Mouse (Mus musculus): ENCODE results near the gene Dhdh. TPM values are rescaled to one million over a fixed set of nuclear protein-coding genes. Genes with fewer than 3 reads are reported as not detected.
"Not testable (repeated sequence)": the region's sequence is repeated elsewhere in the genome, so short reads cannot be mapped to it uniquely, and the experiment has no call there.

Gene Dhdh
- polyA plus RNA-seq, 1 experiment from 2014 or later: 3.4 TPM

- Histone ChIP-seq H3K9ac (no peak within 1 kb of the TSS), H3K9me3 (no peaks in the 10 kb centered on the region), H3K4me1 (peaks cover 14% of the 10 kb centered on the region; the same call in 1 of the 2 replicates), H3K4me3 (no peak within 1 kb of the TSS), H3K4me2 (no peak within 1 kb of the TSS), H3K27me3 (no peaks in the 10 kb centered on the region), H3K27ac (no peak within 1 kb of the TSS), H3K36me3 (no peaks in the 10 kb centered on the region)
- 80% methylated on average over 12 of the region's 12 CpGs for WGBS
- no peak for ATAC-seq (ENCODE audit: borderline replicate concordance, extremely low read depth, low FRiP score, low TSS enrichment)
Observed at GRCm38 (mm10) chr7:45486761-45487415, 1.7 kb downstream of the Dhdh start, which contains the start of gene Gm45808. Gm45808 (minus strand) TSS chr7:45486811.

DNA sequence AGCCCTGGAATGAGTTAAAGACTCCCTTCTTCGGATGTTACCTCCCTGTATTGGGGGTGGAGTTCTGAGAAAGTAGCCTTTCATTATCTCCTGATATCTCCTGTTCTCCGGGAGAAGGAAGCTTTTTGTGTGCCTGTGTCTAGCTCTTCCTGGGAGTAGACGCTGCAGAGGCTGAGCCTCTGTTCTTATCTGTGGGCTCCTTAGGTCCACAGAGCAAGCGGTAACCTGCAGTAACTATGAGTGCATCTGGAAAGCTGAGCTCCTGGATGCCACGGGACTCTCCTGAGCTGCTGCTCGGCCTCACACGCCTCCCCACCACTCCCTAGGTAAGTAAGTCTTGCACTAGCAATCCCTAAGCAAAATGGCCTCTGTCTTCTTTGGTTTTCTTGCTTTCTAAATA, 2.4 kb downstream of the Dhdh start:
- H3K4me2 ChIP-seq: no peak overlapping the region
- no peak overlapping the region for H3K9ac ChIP-seq
- H3K27ac ChIP-seq: no peak overlapping the region
- 58% methylated on average over 7 of the region's 7 CpGs for WGBS
- no peaks in the 10 kb centered on the region for H3K9me3 ChIP-seq
- H3K4me3 ChIP-seq: no peak overlapping the region
- ATAC-seq (ENCODE audit: borderline replicate concordance, extremely low read depth, low FRiP score, low TSS enrichment): no peak
- peaks cover 10% of the 10 kb centered on the region; the same call in 1 of the 2 replicates for H3K4me1 ChIP-seq
- no peaks in the 10 kb centered on the region for H3K36me3 ChIP-seq
- H3K27me3 ChIP-seq: no peaks in the 10 kb centered on the region

DNA sequence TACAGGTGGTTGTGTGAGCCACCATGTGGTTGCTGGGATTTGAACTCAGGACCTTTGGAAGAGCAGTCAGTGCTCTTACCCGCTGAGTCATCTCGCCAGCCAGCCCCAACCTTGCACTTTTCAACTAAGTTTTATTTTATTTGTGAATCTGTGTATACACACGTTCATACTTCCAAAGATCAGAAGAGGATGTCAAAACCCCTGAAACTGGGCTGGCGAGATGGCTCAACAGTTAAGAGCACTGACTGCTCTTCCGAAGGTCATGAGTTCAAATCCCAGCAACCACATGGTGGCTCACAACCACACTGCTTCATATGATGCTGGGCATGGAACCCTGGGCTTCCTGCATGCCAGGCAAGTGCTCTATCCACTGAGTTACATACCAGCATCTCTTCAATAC, 3.6 kb downstream of the Dhdh start:
- not testable (repeated sequence) for H3K4me3 ChIP-seq; H3K27me3 ChIP-seq; H3K9me3 ChIP-seq; H3K27ac ChIP-seq; ATAC-seq (ENCODE audit: borderline replicate concordance, extremely low read depth, low FRiP score, low TSS enrichment); H3K9ac ChIP-seq; H3K4me1 ChIP-seq; H3K4me2 ChIP-seq; H3K36me3 ChIP-seq
- WGBS: 86% methylated on average over 5 of the region's 5 CpGs

DNA sequence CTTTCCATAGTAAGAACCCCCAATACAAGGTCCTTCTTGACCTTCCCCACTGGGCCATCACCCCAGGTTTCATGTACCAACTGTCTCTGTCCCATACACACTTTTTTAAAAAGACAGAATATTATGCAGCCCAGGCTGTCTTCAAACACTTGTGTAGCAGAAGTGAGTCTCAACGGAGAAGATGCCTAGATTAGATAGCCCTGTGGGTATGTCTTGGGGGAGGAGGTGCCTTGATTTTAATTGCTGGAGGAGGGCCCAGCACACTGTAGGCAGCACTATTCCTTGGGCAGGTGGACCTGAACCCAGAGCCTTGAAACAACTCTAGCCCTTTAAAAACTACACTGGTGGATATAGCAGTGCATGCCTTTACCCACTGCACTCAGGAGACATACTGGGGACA, 6.4 kb downstream of the Dhdh start:
- Histone ChIP-seq H3K4me3 (no peak overlapping the region), H3K4me2 (no peak overlapping the region), H3K27ac (no peak overlapping the region), H3K4me1 (no peaks in the 10 kb centered on the region; the same call in 1 of the 2 replicates), H3K9me3 (no peaks in the 10 kb centered on the region), H3K9ac (no peak overlapping the region), H3K36me3 (no peaks in the 10 kb centered on the region), H3K27me3 (no peaks in the 10 kb centered on the region)
- 90% methylated on average over 1 of the region's 1 CpGs for WGBS
- ATAC-seq (ENCODE audit: borderline replicate concordance, extremely low read depth, low FRiP score, low TSS enrichment): no peak

GRCm38 (mm10) chr7:45481374-45481927, 7.2 kb downstream of the Dhdh start, which contains the start of gene Tulp2:
Tulp2 (plus strand) TSS chr7:45481877.
- Histone ChIP-seq H3K27me3 (no peaks in the 10 kb centered on the region), H3K4me1 (no peaks in the 10 kb centered on the region; the same call in 1 of the 2 replicates), H3K27ac (no peak within 1 kb of the TSS), H3K36me3 (no peaks in the 10 kb centered on the region), H3K4me3 (no peak within 1 kb of the TSS), H3K9ac (no peak within 1 kb of the TSS), H3K9me3 (no peaks in the 10 kb centered on the region), H3K4me2 (no peak within 1 kb of the TSS)
- ATAC-seq (ENCODE audit: borderline replicate concordance, extremely low read depth, low FRiP score, low TSS enrichment): peak; percentile 27; the same call in 1 of the 2 replicates
- 41% methylated on average over 15 of the region's 15 CpGs for WGBS

GRCm38 (mm10) chr7:45480310-45480709, 8.3 kb downstream of the Dhdh start:
- not testable (repeated sequence) for H3K9me3 ChIP-seq; H3K4me3 ChIP-seq; H3K4me2 ChIP-seq; H3K27ac ChIP-seq; H3K9ac ChIP-seq; ATAC-seq (ENCODE audit: borderline replicate concordance, extremely low read depth, low FRiP score, low TSS enrichment); H3K27me3 ChIP-seq; H3K36me3 ChIP-seq; H3K4me1 ChIP-seq
- 76% methylated on average over 4 of the region's 4 CpGs for WGBS

- no peak overlapping the region for H3K9ac ChIP-seq
- no peaks in the 10 kb centered on the region for H3K9me3 ChIP-seq
- H3K4me1 ChIP-seq: no peaks in the 10 kb centered on the region; the same call in 1 of the 2 replicates
- H3K27me3 ChIP-seq: no peaks in the 10 kb centered on the region
- H3K4me2 ChIP-seq: no peak overlapping the region
- no peak overlapping the region for H3K4me3 ChIP-seq
- no peak overlapping the region for H3K27ac ChIP-seq
- 97% methylated on average over 7 of the region's 7 CpGs for WGBS
- ATAC-seq (ENCODE audit: borderline replicate concordance, extremely low read depth, low FRiP score, low TSS enrichment): no peak
- no peaks in the 10 kb centered on the region for H3K36me3 ChIP-seq
Observed at GRCm38 (mm10) chr7:45478774-45479173, 9.8 kb downstream of the Dhdh start.

DNA sequence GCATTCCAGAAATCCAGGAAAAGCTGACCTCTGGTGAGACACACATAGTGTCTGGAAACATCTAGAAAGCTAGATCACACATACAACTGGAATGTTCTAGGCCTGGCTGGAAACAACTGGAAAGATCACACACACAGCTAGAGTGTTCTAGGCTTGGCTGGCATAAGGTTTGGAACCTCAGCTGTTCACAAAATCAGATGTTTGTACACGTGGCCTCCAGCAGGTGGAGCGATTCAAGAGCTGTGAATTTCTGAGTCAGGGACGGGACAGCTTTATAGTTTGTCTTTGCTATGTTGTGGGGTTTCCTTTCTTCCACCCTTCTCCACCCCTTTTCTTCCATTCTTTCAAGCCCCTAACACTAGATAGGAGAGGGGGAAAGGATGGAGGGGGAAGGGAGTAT, 11.6 kb downstream of the Dhdh start:
- 7% methylated on average over 3 of the region's 3 CpGs for WGBS
- Histone ChIP-seq H3K4me1 (no peaks in the 10 kb centered on the region; the same call in 1 of the 2 replicates), H3K9ac (no peak overlapping the region), H3K9me3 (no peaks in the 10 kb centered on the region), H3K4me2 (no peak overlapping the region), H3K4me3 (no peak overlapping the region), H3K36me3 (no peaks in the 10 kb centered on the region), H3K27me3 (no peaks in the 10 kb centered on the region), H3K27ac (no peak overlapping the region)
- no peak; the same call in 1 of the 2 replicates for ATAC-seq (ENCODE audit: borderline replicate concordance, extremely low read depth, low FRiP score, low TSS enrichment)

DNA sequence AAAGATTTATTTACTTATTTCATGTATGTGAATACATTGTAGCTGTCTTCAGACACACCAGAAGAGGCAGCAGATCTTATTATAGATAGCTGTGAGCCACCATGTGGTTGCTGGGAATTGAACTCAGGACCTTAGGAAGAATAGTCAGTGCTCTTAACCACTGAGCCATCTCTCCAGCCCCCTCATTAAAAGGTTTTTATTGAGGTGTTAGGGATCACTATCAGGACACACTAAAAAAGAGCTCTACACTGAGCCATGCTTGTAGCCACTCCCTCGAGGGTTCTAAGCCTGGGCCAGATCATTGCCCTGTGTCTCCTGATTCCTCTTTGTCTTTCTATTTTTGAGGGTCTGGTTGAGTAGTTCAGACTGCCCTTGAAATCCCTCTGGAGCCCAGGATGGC, 12.2 kb downstream of the Dhdh start:
- Histone ChIP-seq H3K4me2 (no peak overlapping the region), H3K4me1 (no peaks in the 10 kb centered on the region; the same call in 1 of the 2 replicates), H3K27ac (no peak overlapping the region), H3K9me3 (no peaks in the 10 kb centered on the region), H3K9ac (no peak overlapping the region), H3K36me3 (no peaks in the 10 kb centered on the region), H3K4me3 (no peak overlapping the region), H3K27me3 (no peaks in the 10 kb centered on the region)
- no peak for ATAC-seq (ENCODE audit: borderline replicate concordance, extremely low read depth, low FRiP score, low TSS enrichment)
- WGBS: 39% methylated on average over 1 of the region's 1 CpGs

- H3K9me3 ChIP-seq: no peaks in the 10 kb centered on the region
- H3K4me2 ChIP-seq: peak overlapping the region; percentile 26
- no peak overlapping the region for H3K27ac ChIP-seq
- WGBS: 54% methylated on average over 16 of the region's 16 CpGs
- H3K9ac ChIP-seq: no peak overlapping the region; the same call in 1 of the 2 replicates
- peak; percentile 31; the same call in 1 of the 2 replicates for ATAC-seq (ENCODE audit: borderline replicate concordance, extremely low read depth, low FRiP score, low TSS enrichment)
- no peaks in the 10 kb centered on the region for H3K27me3 ChIP-seq
- no peaks in the 10 kb centered on the region; the same call in 1 of the 2 replicates for H3K4me1 ChIP-seq
- H3K36me3 ChIP-seq: no peaks in the 10 kb centered on the region
- no peak overlapping the region for H3K4me3 ChIP-seq
Observed at GRCm38 (mm10) chr7:45475291-45475969, 13.2 kb downstream of the Dhdh start.

- H3K9me3 ChIP-seq: no peaks in the 10 kb centered on the region
- H3K27me3 ChIP-seq: no peaks in the 10 kb centered on the region
- no peak overlapping the region for H3K9ac ChIP-seq
- no peak for ATAC-seq (ENCODE audit: borderline replicate concordance, extremely low read depth, low FRiP score, low TSS enrichment)
- H3K27ac ChIP-seq: no peak overlapping the region
- H3K36me3 ChIP-seq: no peaks in the 10 kb centered on the region
- no peak overlapping the region for H3K4me2 ChIP-seq
- no peak overlapping the region for H3K4me3 ChIP-seq
- H3K4me1 ChIP-seq: peaks cover 12% of the 10 kb centered on the region
- 6% methylated on average over 3 of the region's 3 CpGs for WGBS
Observed at GRCm38 (mm10) chr7:45470869-45471268, 17.7 kb downstream of the Dhdh start.
